Mouse (Mus musculus) limb, embryonic 14.5 days (tissue): ENCODE measurements around the gene Tusc2. TPM values are rescaled to one million over a fixed set of nuclear protein-coding genes. Genes with fewer than 3 reads are reported as not detected.

Experiments used
- ATAC-seq: fragments of 200-750 bp; cut with Nextera tagmentation; 2 replicates; pipeline ENCODE4 v1.8.0; 2017; ENCODE audit warnings: low read depth, moderate number of reproducible peaks, moderate TSS enrichment; ENCODE audit not compliant: low FRiP score
- DNase-seq: peaks from one replicate; pipeline ENCODE4 v3.0.0-alpha.2; 2015; ENCODE audit warnings: low spot score
- H3K27ac ChIP-seq: fragments of 300-500 bp; sonication (generic); replicated peaks from 2 replicates; pipeline ENCODE4 v1.5.1; 2014; ENCODE audit warnings: low read depth, mild to moderate bottlenecking, low read length, moderate library complexity, mixed read lengths
- H3K27me3 ChIP-seq: fragments of 300-500 bp; sonication (generic); 2 replicates; pipeline ENCODE4 v1.6.1; 2014; ENCODE audit warnings: low read length, mixed read lengths; ENCODE audit not compliant: control insufficient read depth, insufficient read depth
- H3K36me3 ChIP-seq: fragments of 300-500 bp; sonication (generic); 2 replicates; pipeline ENCODE4 v1.6.1; 2014; ENCODE audit warnings: mild to moderate bottlenecking, low read length, moderate library complexity, mixed read lengths; ENCODE audit not compliant: control insufficient read depth, insufficient read depth
- H3K4me1 ChIP-seq: fragments of 300-500 bp; sonication (generic); 2 replicates; pipeline ENCODE4 v1.6.1; 2014; ENCODE audit warnings: antibody characterized with exemption, low read length, mixed read lengths; ENCODE audit not compliant: control insufficient read depth, insufficient read depth
- H3K4me2 ChIP-seq: fragments of 300-500 bp; sonication (generic); replicated peaks from 2 replicates; pipeline ENCODE4 v1.6.1; 2014; ENCODE audit warnings: low read depth, mild to moderate bottlenecking, low read length, moderate library complexity; ENCODE audit not compliant: severe bottlenecking
- H3K4me3 ChIP-seq: fragments of 300-500 bp; sonication (generic); replicated peaks from 2 replicates; pipeline ENCODE4 v1.5.1; 2014; ENCODE audit warnings: low read length
- H3K9ac ChIP-seq: fragments of 300-500 bp; sonication (generic); 2 replicates; pipeline ENCODE4 v1.6.1; 2014; ENCODE audit warnings: mild to moderate bottlenecking, low read depth, low read length, moderate library complexity; ENCODE audit not compliant: severe bottlenecking
- H3K9me3 ChIP-seq: fragments of 300-500 bp; sonication (generic); 2 replicates; pipeline ENCODE4 v1.6.1; 2016; ENCODE audit warnings: low read length; ENCODE audit not compliant: control insufficient read depth
- POLR2A ChIP-seq: fragments of 200-500 bp; IDR thresholded peaks from 2 replicates; pipeline ENCODE4 v1.8.0; 2012; ENCODE audit warnings: inconsistent platforms, mild to moderate bottlenecking, moderate library complexity, borderline replicate concordance; ENCODE audit not compliant: insufficient read depth, insufficient read length; ENCODE audit errors: extremely low read depth
- WGBS: fragments of 180-500 bp; shearing (Covaris S2); extraction: QIAGEN DNeasy Blood & Tissue Kit; methylation state at CpG from one replicate; pipeline ENCODE4 v1.1.7; 2014; 5-methylcytosine and 5-hydroxymethylcytosine counted together
- polyA plus RNA-seq, 2 experiments: library from polyadenylated mRNA; depleted of rRNA in 1 of 2; stranded (reverse) in 1 of 2; unstranded in 1 of 2; fragments of >200 nt; fragmentation: Nextera tagmentation in 1 of 2; extraction: Ambion mirVana in 1 of 2; gene quantifications; 2 replicates each; pipeline versions ENCODE4 v1.2.1 to v1.2.3; 2012 to 2014

Gene Tusc2
- polyA plus RNA-seq, 2 experiments = 35.8 to 43.0 TPM

- Histone ChIP-seq H3K9ac (no peak overlapping the region), H3K36me3 (peaks cover 26% of the 10 kb centered on the region), H3K27ac (peak overlapping the region; percentile 75; the same call in 1 of the 2 replicates), H3K4me1 (peaks cover 31% of the 10 kb centered on the region), H3K4me2 (peak overlapping the region; percentile 93; the same call in 1 of the 2 replicates), H3K9me3 (no peaks in the 10 kb centered on the region), H3K27me3 (no peaks in the 10 kb centered on the region), H3K4me3 (no peak overlapping the region)
- no peak for ATAC-seq
- DNase-seq = no peak
- WGBS = 75% methylated on average over 3 of the region's 3 CpGs
- TF ChIP-seq POLR2A = no peak
Observed at GRCm38 (mm10) chr9:107566855-107567254, 3.8 kb downstream of the Tusc2 start.

DNA sequence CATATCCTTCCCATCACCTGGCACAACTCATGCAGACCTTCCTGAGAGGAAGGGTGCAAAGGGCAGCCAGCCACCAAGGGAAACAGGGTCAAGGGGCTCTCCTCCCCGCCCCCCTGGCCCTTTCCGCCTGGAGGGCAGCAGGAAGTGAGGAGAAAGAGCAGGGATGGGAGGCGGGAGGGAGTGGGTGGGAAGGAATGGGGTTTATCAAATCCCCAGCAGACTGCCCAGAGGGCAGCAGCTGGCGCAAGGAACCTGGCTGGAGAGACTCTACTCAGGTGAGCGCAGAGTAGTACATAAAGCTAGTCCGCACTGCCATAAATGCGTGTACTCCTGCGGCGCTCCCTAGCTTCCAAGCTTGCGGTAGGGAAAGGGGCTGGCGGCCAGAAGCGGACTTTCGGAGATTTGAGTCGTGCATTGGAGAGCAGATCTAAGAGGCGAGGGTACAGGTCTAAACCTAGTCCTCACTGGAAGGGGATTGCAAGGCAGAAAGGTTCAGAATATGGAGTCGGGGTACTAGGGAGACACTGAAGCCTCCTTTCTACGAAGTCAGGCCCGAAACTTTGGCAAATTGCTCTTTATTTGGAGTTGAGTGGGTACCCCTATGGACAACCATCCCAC lies 4.8 kb downstream of the Tusc2 start, which contains the start of gene Hyal2:
Gene Hyal2, plus strand, starts transcription at position 244 of the 618 bp plus-strand sequence.
- peak within 1 kb of the TSS; percentile 75 for H3K27ac ChIP-seq
- peak within 1 kb of the TSS; percentile 75 for H3K4me3 ChIP-seq
- no peaks in the 10 kb centered on the region for H3K9me3 ChIP-seq
- DNase-seq (no peak), ATAC-seq (no peak)
- peaks cover 28% of the 10 kb centered on the region for H3K36me3 ChIP-seq
- H3K4me2 ChIP-seq = peak within 1 kb of the TSS; percentile 93
- WGBS = 9% methylated on average over 17 of the region's 18 CpGs
- H3K27me3 ChIP-seq = no peaks in the 10 kb centered on the region
- peak within 1 kb of the TSS; percentile 78 for H3K9ac ChIP-seq
- no peak for TF ChIP-seq POLR2A
- H3K4me1 ChIP-seq = peaks cover 31% of the 10 kb centered on the region

DNA sequence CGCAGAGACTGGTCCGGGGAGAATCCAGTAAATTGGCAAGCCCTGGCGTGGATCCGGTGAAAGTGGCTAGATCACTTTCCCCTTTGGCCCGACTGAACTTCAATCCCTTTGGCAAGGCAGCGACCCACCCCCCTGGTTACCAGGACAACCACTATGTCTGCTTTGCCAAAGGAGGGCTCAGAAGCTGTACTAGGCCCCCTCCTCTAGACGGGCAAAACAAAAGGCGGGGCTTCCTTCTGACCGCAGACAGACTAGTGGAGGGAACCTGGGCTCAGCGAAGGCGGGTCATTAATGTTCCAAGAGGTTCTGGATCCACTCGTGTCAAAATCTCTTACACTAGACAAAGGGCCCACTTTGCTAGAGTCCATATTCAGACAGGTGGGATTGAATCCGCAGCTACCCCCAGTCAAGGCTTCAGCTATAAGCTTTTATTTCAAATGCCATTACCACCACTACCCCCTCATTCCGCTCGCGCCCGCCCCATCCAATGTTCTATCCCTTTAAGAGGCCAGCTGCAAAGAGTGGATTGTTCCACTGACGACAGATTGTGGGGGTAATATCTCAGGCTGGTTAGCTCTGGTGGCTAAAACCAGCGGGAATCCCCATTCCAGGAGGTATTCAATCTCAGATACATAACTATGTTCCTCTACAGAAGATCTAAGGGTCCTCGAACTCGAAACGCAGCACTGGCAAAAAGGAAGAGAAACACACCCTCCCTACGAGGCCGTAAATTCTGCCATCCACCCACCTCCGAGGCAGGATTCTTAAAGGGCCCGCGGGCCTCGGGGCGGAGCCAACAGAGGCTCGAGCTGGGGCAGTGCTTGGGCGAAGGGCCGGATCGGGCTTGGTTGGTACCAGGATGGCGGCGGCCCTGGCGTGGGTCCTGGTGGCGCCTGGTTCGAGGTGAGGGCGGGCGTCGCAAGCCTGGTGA lies 5.5 kb downstream of the Tusc2 start:
- H3K4me2 ChIP-seq = peak overlapping the region; percentile 93
- H3K4me1 ChIP-seq = peaks cover 31% of the 10 kb centered on the region
- under 1% methylated on average over 41 of the region's 41 CpGs for WGBS
- H3K36me3 ChIP-seq = peaks cover 36% of the 10 kb centered on the region
- peak overlapping the region; percentile 75 for H3K27ac ChIP-seq
- H3K4me3 ChIP-seq = peak overlapping the region; percentile 75
- peak; percentile 87 for DNase-seq
- no peaks in the 10 kb centered on the region for H3K27me3 ChIP-seq
- H3K9me3 ChIP-seq = no peaks in the 10 kb centered on the region
- H3K9ac ChIP-seq = peak overlapping the region; percentile 78
- 0 out of 2 replicates have a peak, but pooled peaks have one; percentile 74 for TF ChIP-seq POLR2A
- peak; percentile 88 for ATAC-seq

DNA sequence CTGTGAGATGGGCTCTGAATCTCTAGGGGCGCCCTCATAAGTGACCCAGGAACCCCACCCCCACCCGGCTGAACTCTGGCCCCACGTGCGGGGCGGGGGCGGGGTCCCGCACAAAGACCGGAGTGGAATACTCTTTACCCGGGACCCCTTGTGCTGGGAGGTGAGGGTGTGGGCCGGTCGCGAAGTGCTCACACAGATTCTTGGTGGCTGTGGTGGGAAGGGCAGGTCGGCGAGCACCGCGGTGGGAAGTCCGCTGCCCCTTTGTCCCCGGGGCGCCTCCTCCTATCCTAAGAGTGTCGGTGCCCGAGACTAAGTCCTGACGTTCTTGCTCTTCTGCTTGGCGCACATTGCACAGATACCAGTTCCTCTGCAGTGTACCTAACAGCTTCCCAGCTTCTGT lies 6.2 kb downstream of the Tusc2 start:
- under 1% methylated on average over 21 of the region's 23 CpGs for WGBS
- Histone ChIP-seq H3K4me1 (peaks cover 27% of the 10 kb centered on the region), H3K36me3 (peaks cover 38% of the 10 kb centered on the region)

GRCm38 (mm10) chr9:107570016-107570415 lies 7.0 kb downstream of the Tusc2 start:
- TF ChIP-seq POLR2A = no peak
- H3K36me3 ChIP-seq = peaks cover 43% of the 10 kb centered on the region
- peak overlapping the region; percentile 93 for H3K4me2 ChIP-seq
- no peaks in the 10 kb centered on the region for H3K9me3 ChIP-seq
- ATAC-seq = no peak
- peak overlapping the region; percentile 75 for H3K4me3 ChIP-seq
- DNase-seq = no peak
- no peaks in the 10 kb centered on the region for H3K27me3 ChIP-seq
- H3K27ac ChIP-seq = peak overlapping the region; percentile 75; the same call in 1 of the 2 replicates
- peaks cover 27% of the 10 kb centered on the region for H3K4me1 ChIP-seq
- 31% methylated on average over 13 of the region's 13 CpGs for WGBS
- peak overlapping the region; percentile 78 for H3K9ac ChIP-seq

More for the DNA sequence above, 6.2 kb downstream of the Tusc2 start:
- DNase-seq (peak; percentile 19), ATAC-seq (peak; percentile 42)
- H3K27ac ChIP-seq = peak overlapping the region; percentile 75
- H3K9me3 ChIP-seq = no peaks in the 10 kb centered on the region
- peak overlapping the region; percentile 75 for H3K4me3 ChIP-seq
- peak overlapping the region; percentile 93 for H3K4me2 ChIP-seq
- TF ChIP-seq POLR2A = no peak
- peak overlapping the region; percentile 78 for H3K9ac ChIP-seq
- H3K27me3 ChIP-seq = no peaks in the 10 kb centered on the region
